Mouse (Mus musculus): ENCODE results near the gene Olfr1454.

Olfr1454 gene
- long read RNA-seq, experiment 1 = 0 reads
- long read RNA-seq, experiment 2 = 0 reads

- intact Hi-C loops (cut with DNase I) = no loop called here
Observed at GRCm38 (mm10) chr19:13060310-13060709, at the start of gene Olfr1454. Gene Olfr1454 (plus strand): TSS chr19:13060610.

GRCm38 (mm10) chr19:13028227-13028626 is 32.2 kb upstream of the Olfr1454 start, which contains the start of gene Olfr1453:
Gene Olfr1453 (minus strand): TSS chr19:13028327.
- intact Hi-C loops (cut with DNase I) = no loop called here

GRCm38 (mm10) chr19:13093908-13094307 is 33.5 kb downstream of the Olfr1454 start:
- intact Hi-C loops (cut with DNase I) = no loop called here

GRCm38 (mm10) chr19:13097791-13098190 is 37.4 kb downstream of the Olfr1454 start, which contains the start of gene Olfr1457:
Gene Olfr1457 (minus strand): TSS chr19:13097891.
- intact Hi-C loops (cut with DNase I) = no loop called here

GRCm38 (mm10) chr19:13106675-13107074 is 46.3 kb downstream of the Olfr1454 start, which contains the start of gene Olfr1458:
Gene Olfr1458 (minus strand): TSS chr19:13106775.
- intact Hi-C loops (cut with DNase I) = no loop called here
